Mouse (Mus musculus) brain, embryonic 14.5 days (tissue): ENCODE data around the gene Dhx9. TPM values are rescaled to one million over a fixed set of nuclear protein-coding genes. Genes with fewer than 3 reads are reported as not detected.
"Not testable (repeated sequence)": the region's sequence is repeated elsewhere in the genome, so short reads cannot be mapped to it uniquely, and the experiment has no call there.

Experiments
- DNase-seq: peaks from one replicate; pipeline ENCODE4 v3.0.0-alpha.2; 2011; ENCODE audit warnings: low read depth
- CTCF ChIP-seq: fragments of 200-500 bp; IDR thresholded peaks from 2 replicates; pipeline ENCODE4 v1.5.1; 2012; ENCODE audit warnings: inconsistent platforms, mild to moderate bottlenecking, moderate library complexity, borderline replicate concordance; ENCODE audit not compliant: insufficient read depth, insufficient read length; ENCODE audit errors: extremely low read depth
- POLR2A ChIP-seq: fragments of 200-500 bp; IDR thresholded peaks from 2 replicates; pipeline ENCODE4 v1.6.1; 2012; ENCODE audit warnings: mild to moderate bottlenecking, inconsistent platforms, borderline replicate concordance; ENCODE audit not compliant: poor library complexity, insufficient read depth, insufficient read length, severe bottlenecking; ENCODE audit errors: extremely low read depth
- polyA plus RNA-seq: library from polyadenylated mRNA; depleted of rRNA; stranded (reverse); fragments of >200 nt; gene quantifications from 2 replicates; pipeline ENCODE4 v1.2.3, GENCODE M21; 2012; rRNA removed

Gene Dhx9
- polyA plus RNA-seq, 1 experiment: 142 TPM

GRCm38 (mm10) chr1:153411723-153412122, 75.7 kb downstream of the Dhx9 start:
- DNase-seq: no peak
- TF ChIP-seq CTCF: no peak
- no peak for TF ChIP-seq POLR2A

GRCm38 (mm10) chr1:153410915-153411314, 76.5 kb downstream of the Dhx9 start:
- DNase-seq: not testable (repeated sequence)

- not testable (repeated sequence) for DNase-seq
Measured at GRCm38 (mm10) chr1:153408296-153408695, 79.2 kb downstream of the Dhx9 start.

- DNase-seq: not testable (repeated sequence)
Measured at GRCm38 (mm10) chr1:153407641-153408040, 79.8 kb downstream of the Dhx9 start.

Other genes starting within 250 kb of the Dhx9 start
- 39.7 and 57.6 TPM in 2 replicates for gene Lamc1, start 154.9 kb downstream of the Dhx9 start, polyA plus RNA-seq
- 0.88 and 1.8 TPM in 2 replicates for gene Shcbp1l, start 62.5 kb downstream of the Dhx9 start, polyA plus RNA-seq
- gene Npl, start 62.4 kb upstream of the Dhx9 start, polyA plus RNA-seq: 4.9 and 6.6 TPM in 2 replicates
- 31.1 and 46.2 TPM in 2 replicates for gene Rgs8, start 165.4 kb upstream of the Dhx9 start, polyA plus RNA-seq